Mouse (Mus musculus) left cerebral cortex, adult 2 months (tissue): Measurements from ENCODE around the gene Pink1. TPM values are rescaled to one million over a fixed set of nuclear protein-coding genes. Genes with fewer than 3 reads are reported as not detected.

Experiments
- DNase-seq, 2 experiments: peaks; one replicate each; pipeline ENCODE4 v3.0.0; 2021 to 2022; ENCODE audit warnings: low spot score in 2 of 2, mixed read lengths in 1 of 2; ENCODE audit errors: extremely low spot score in 1 of 2
- H3K27ac ChIP-seq: fragments of 200-600 bp; 2 replicates; pipeline ENCODE4 v1.8.1; 2022
- H3K4me3 ChIP-seq: fragments of 200-600 bp; 2 replicates; pipeline ENCODE4 v1.8.1; 2022
- CTCF ChIP-seq: fragments of 200-600 bp; IDR thresholded peaks from 2 replicates; pipeline ENCODE4 v1.8.1; 2022; ENCODE audit warnings: antibody characterized with exemption, mild to moderate bottlenecking, moderate library complexity
- intact Hi-C: fragments of 180-260 bp; cut with DNase I; formaldehyde crosslinking; loops from one replicate; pipeline ENCODE4 v1.15.1; 2025
- long read RNA-seq, 2 experiments: library from polyadenylated mRNA; stranded (forward); transcript quantifications; one replicate each; pipeline ENCODE4 v2.0.0; 2021; ENCODE audit warnings: borderline mapping rate in 2 of 2
- total RNA-seq, 2 experiments: library from RNA; stranded (reverse); gene quantifications; 2 replicates each; pipeline ENCODE4 v1.2.3; 2021

The Pink1 gene
- total RNA-seq: 100 to 1,000 TPM; 302 to 313 TPM
- long read RNA-seq, experiment 1, transcript Pink1-201 (8 exons, 2,375 nt): major isoform, 334 of 689 reads
- long read RNA-seq, experiment 1, partial matches to known transcripts: 307 of 689 reads
- long read RNA-seq, experiment 1, other reads (novel, unspliced or antisense): 48 of 689 reads
- long read RNA-seq, experiment 2, transcript Pink1-201 (8 exons, 2,375 nt): major isoform, 220 of 467 reads
- long read RNA-seq, experiment 2, partial matches to known transcripts: 223 of 467 reads
- long read RNA-seq, experiment 2, other reads (novel, unspliced or antisense): 23 of 467 reads

DNA sequence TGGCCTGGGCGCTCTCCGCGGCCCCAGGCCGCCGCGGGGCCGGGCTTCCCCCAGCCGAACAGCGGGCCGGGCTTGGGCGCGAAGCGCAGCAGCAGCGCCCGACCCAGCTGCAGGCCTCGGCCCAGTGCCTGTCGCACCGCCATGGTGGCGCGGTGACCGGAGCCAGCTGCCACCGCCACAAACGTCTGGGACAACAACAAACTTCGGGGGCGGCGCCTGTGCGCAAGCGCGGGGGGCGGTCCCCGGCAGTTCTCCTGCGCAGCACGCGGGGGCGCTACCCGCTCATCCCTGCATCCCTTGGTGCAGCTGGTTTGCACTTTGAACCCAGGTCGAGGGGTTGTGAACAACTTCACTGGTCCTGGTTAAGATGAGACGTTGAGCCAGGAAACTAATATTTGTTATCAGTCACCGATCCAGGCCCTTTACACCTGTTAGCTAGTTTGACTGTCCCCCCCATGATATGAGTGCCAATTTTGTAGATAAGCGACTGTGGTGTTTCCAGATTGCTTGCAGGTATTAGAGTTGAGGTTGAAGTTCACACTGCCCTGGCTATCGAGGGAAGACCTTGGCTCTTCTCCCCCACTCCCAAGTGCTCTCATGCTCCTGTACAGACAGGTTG lies at the start of gene Pink1:
TSS of gene Pink1 (minus strand) at position 231 of the 619 bp plus-strand sequence.
- peak; percentile 90 to 93 for DNase-seq
- TF ChIP-seq CTCF: peak; percentile 96
- H3K27ac ChIP-seq: peak within 1 kb of the TSS; percentile 98
- H3K4me3 ChIP-seq: peak within 1 kb of the TSS; percentile 100
- intact Hi-C loops: no loop called here

DNA sequence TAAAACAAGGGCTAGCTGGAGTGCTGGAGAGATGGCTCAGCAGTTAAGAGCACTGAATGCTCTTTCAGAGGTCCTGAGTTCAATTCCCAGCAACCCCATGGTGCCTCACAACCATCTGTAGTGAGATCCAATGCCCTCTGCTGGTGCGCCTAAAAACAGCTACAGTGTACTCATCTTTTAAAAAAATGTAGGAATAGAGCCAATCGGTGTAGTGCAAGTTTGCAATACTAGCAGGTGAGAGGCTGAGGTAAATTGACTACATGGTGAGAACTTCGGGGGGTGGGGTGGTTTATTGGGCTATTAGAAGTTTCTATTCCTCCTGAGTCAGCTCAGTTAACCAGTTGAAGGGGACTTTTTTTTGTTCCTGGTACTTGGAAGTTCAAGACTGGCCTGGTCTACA lies 49.0 kb upstream of the Pink1 start:
- intact Hi-C loops: no loop called here
- TF ChIP-seq CTCF: no peak
- H3K4me3 ChIP-seq: no peak overlapping the region
- no peak overlapping the region for H3K27ac ChIP-seq
- no peak for DNase-seq

DNA sequence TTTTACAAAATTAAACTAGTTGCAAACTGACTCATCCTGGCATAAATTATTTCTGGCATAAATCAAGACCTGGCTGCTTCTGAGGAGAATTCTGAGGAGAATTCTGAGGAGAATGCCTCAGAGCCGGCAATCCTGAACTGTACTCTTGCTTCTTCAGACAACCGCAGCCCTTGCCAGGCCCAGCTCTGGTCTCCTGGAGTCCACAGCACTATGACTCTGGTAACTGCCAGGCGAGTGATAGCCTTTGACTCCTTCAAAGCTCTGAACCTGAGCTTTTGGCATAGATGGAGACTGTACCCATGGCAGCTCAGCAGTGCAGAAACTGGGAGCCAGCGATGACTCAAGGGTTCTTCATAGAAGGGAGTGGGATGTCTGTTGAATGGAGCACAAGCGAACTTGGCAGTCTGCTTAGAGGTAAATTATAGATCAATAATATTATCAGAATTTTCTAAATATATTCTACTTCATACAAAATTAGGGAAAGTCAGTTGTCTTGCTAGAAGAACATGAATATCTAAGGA lies 44.9 kb upstream of the Pink1 start:
- intact Hi-C loops: no loop called here
- H3K4me3 ChIP-seq: no peak overlapping the region
- no peak for TF ChIP-seq CTCF
- H3K27ac ChIP-seq: no peak overlapping the region
- no peak for DNase-seq

DNA sequence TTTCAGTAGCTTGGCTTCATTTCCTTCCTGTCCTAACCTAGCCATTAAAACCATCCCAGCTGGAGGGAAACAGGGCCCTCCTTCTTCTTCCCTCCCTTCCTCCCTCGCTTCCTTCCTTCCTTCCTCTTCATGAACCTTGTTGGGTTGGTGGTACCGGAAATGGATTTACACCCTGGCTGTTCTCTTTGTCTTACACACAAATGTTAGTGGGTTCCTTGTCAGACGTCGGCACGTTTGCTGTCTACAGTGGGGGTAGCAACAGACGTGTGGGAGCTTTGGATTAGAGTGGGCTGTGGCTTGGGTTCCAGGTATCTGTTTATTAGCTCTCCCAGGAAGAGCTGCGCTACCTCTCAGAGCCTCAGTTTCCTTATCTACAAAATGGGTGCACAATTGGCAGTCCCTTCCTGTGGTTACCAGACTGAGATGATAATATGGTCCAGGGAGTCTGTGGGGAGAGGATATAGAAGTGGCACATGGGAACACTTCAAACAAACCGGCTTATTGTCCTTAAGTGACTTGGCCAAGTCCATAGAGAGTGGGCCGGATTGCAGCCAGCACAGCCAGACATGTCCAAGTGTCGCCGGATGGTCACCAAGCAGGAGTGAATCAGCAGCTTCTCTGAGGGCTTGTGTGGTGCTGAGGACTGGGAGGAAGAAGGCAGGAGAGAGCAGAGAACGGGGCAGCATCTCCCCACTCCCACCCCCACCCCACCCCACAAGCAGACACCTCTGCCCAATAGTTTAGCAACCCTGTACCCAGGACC lies 42.6 kb upstream of the Pink1 start:
- no peak overlapping the region for H3K4me3 ChIP-seq
- intact Hi-C loops: no loop called here
- no peak for TF ChIP-seq CTCF
- no peak for DNase-seq
- H3K27ac ChIP-seq: no peak overlapping the region

DNA sequence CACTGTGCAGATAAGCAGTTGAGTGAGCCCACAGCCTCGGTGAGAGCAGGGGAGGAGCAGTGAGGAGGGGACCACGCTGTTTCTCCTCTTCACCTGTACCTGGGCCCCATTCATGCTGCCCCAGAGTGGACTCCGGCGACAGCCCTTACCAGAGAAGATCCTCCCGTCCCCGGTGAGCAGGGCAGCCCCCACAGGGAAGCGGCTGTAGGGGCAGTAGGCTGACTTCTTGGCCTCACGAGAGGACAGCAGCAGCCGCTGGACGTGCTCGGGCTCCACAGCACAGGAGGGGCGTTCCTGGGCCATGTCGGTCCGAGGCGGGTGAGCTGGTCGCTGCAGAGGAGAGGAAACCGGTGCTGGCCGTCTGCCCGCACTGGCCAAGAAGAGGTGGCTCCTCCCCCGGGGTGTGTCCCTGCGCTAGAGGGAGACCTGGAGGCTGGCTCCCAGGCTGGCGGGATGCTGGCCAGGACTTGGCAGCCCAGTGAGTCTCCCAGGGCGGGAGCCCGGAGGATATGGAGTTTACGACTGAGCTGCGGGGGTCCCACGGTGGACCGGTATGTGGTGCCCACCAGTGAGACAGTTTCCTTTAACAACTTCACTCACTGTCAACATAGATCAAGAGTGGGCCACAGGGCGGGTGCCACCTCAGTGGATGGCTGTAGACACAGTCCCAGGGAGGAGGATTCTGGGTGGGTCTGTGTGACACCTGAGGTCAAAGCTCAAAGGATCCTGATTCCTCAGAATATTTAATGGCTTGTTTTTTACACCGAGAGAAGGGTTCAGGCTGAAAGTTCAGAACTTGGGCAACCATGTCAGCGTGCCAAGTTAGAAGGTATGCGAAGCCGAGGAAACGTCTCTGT lies 41.8 kb upstream of the Pink1 start, which contains the start of gene Cda:
TSS of gene Cda (minus strand) at position 352 of the 857 bp plus-strand sequence.
- H3K4me3 ChIP-seq: peak within 1 kb of the TSS; percentile 40
- DNase-seq: peak in 1 of 2 experiments; percentile 44
- no peak within 1 kb of the TSS for H3K27ac ChIP-seq
- TF ChIP-seq CTCF: no peak
- intact Hi-C loops: no loop called here

DNA sequence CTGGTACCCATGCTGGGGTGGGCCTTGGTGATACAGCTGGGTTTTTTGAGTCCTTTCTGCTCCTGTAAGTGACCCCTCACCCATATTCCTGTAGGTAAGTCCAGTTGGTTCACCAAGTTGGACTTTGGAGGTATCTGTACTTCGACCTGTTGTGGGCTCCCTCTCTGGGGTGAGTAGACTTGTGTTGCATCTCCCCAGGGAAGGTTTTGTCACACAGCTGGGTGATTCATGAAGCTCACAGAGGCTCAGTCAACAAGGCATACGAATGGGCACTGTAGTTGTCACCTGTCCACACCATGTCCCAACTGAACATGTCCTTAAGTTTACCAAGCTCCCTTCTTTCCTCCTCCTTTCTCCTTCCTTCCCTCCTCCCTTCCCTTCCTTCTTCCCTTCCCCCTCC lies 40.5 kb upstream of the Pink1 start:
- no peak for TF ChIP-seq CTCF
- intact Hi-C loops: no loop called here

DNA sequence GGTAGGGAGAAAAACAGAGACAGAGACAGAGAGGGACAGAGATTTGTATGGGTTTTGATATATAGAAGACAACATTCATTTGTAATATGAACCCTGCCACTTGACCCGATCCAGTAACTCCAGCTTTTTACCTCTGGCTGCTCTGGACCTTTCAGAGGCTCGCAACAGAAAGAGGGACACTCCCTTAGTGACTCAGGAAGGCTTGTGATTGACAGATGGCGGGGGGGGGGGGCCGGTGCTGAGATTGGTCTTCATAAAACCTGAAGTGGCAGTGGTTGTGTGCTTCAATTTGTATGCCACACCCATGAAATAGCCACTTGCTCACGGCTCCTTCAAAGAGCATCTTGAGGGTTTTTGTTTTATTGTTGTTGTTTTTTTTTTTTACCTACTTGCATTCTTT lies 37.4 kb upstream of the Pink1 start:
- intact Hi-C loops: no loop called here
- no peak for TF ChIP-seq CTCF
- DNase-seq: no peak
- Histone ChIP-seq H3K4me3 (no peak overlapping the region), H3K27ac (no peak overlapping the region)

More for the DNA sequence above, 40.5 kb upstream of the Pink1 start:
- H3K4me3 ChIP-seq: no peak overlapping the region
- DNase-seq: no peak
- H3K27ac ChIP-seq: no peak overlapping the region

DNA sequence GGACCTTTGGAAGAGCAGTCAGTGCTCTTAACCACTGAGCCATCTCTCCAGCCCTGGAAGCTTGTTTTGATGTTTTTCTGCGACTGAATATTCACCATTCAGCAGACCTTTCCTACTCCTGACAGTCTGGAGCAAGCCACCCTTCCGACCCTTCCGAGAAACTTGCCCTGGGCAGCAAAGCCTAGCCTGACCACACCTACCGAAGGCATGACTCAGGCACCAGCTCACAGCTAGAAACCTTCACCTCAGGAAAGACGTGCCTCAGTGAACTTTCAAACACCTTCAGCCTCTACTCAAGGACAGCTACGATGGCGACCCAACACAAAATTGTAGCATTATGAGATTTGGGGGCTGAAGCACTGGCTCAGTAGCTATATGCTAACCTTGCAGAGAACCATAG lies 36.8 kb upstream of the Pink1 start:
- no peak for DNase-seq
- intact Hi-C loops: no loop called here
- no peak for TF ChIP-seq CTCF
- Histone ChIP-seq H3K27ac (no peak overlapping the region), H3K4me3 (no peak overlapping the region)

DNA sequence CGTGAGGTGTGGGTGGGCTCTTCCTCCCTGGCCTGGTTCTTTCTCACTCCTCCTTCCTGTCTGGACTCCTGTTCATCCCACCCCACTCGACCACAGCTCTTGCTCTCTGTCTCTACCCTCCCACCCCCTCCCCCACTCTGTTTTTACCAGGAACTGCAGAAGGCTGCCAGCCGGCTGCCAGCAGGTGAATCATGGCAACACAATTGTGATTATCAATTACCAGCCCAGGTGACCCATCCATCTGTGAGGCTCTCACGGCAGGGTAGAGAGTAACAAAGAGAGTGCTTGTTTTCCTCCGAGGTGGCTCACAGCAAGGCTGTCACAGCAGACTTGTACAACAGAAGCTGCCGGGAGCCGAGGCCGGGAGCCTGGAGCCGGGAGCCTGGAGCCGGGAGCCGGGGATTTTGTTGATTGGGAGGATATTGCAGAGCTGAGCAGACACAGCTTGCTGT lies 35.3 kb upstream of the Pink1 start:
- Histone ChIP-seq H3K27ac (no peak overlapping the region), H3K4me3 (no peak overlapping the region)
- DNase-seq: peak in 1 of 2 experiments; percentile 20
- intact Hi-C loops: no loop called here
- no peak for TF ChIP-seq CTCF

DNA sequence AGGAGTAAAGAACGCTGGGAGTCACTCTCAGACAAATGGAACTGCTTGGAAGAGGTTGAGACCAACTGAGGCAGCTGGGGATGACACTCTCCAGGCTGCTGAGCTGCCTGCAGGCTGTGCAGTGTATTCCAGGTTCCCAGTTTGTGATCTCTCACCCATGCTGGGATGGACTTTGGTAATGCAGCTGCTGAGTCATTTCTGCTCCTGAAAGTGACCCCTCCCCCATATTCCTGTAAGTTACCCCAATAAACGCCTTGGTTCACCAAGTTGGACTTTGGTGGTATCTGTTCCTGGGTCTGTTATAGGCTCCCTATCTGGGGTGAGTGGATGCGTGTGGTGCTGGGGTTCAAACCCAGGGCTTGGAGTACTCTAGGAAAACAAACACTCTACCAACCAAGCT lies 32.1 kb upstream of the Pink1 start:
- no peak overlapping the region for H3K4me3 ChIP-seq
- H3K27ac ChIP-seq: no peak overlapping the region
- intact Hi-C loops: no loop called here
- TF ChIP-seq CTCF: no peak
- no peak for DNase-seq

DNA sequence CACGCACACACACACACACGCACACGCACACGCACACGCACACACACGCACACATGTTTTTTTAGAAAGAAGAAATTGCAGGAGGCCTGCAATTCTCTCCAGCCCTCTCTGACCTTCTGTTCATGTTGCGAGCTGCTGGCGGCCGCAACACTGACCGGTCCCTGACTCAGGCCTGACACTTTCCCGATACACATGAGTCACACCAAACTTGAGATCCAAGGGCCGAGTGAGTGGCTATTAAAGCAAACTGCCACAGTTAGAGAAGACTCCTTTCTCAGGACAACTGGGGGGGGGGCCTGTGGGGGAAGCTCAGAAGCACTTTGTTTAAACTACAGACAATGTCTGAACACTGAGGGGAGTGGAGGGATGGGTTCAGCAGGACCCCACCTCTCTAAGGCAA lies 30.4 kb upstream of the Pink1 start:
- H3K27ac ChIP-seq: no peak overlapping the region
- intact Hi-C loops: no loop called here
- DNase-seq: no peak
- no peak overlapping the region for H3K4me3 ChIP-seq
- TF ChIP-seq CTCF: no peak
